Comparison of ENCODE assay signal across 14 mouse cellular contexts in genomic region chr4:41478751-41479455, GRCm38 (mm10). TPM values are rescaled to one million over a fixed set of nuclear protein-coding genes. Genes with fewer than 3 reads are reported as not detected.
A peak's percentile ranks its signal among the peaks of the same experiment; 100 is the strongest.
DNase-seq lines count a peak whose midpoint lies in the region; ATAC-seq and TF ChIP-seq lines count a peak whose summit lies in the region.
"Had no signal": no experiment of that assay in that cellular context is flagged by ENCODE, and none has a peak within 500 bp of the region (broad histone marks: within the 10 kb centered on the region; RNA-seq: fewer than 3 reads in every experiment).

No protein-coding gene starts in this region.

- no peaks in the 10 kb centered on the region for H3K9me3 ChIP-seq in kidney, postnatal 0 days (replicated peaks; ENCODE audit: low read length)
- no peaks in the 10 kb centered on the region for H3K9me3 ChIP-seq in kidney, embryonic 16.5 days (ENCODE audit: low read length)
- H3K9me3 ChIP-seq in midbrain, postnatal 0 days (ENCODE audit: low read length), result no peaks in the 10 kb centered on the region
- no peaks in the 10 kb centered on the region for H3K9me3 ChIP-seq in midbrain, embryonic 15.5 days
- H3K9me3 ChIP-seq in embryonic facial prominence, embryonic 13.5 days, result no peaks in the 10 kb centered on the region
- H3K9me3 ChIP-seq: heart, embryonic 12.5 days; hindbrain, embryonic 13.5 days; kidney, embryonic 15.5 days; limb, embryonic 15.5 days had no signal

- H3K4me3 ChIP-seq in kidney, postnatal 0 days (replicated peaks; ENCODE audit: low read depth, low read length), result no peak overlapping the region
- H3K4me3 ChIP-seq in kidney, embryonic 16.5 days (ENCODE audit: low read length), result no peak overlapping the region
- H3K4me3 ChIP-seq in midbrain, postnatal 0 days (ENCODE audit: low read depth, low read length), result no peak overlapping the region
- no peak overlapping the region for H3K4me3 ChIP-seq in midbrain, embryonic 15.5 days
- H3K4me3 ChIP-seq in embryonic facial prominence, embryonic 13.5 days, result no peak overlapping the region
- H3K4me3 ChIP-seq: heart, embryonic 12.5 days; hindbrain, embryonic 13.5 days; kidney, embryonic 15.5 days; limb, embryonic 15.5 days had no signal

- H3K4me1 ChIP-seq in kidney, postnatal 0 days (replicated peaks; ENCODE audit: insufficient read depth, low read length), result peaks cover 8% of the 10 kb centered on the region; the same call in 1 of the 2 replicates
- H3K4me1 ChIP-seq in kidney, embryonic 16.5 days (ENCODE audit: insufficient read depth, low read length), result peaks cover 8% of the 10 kb centered on the region
- H3K4me1 ChIP-seq in midbrain, postnatal 0 days (ENCODE audit: insufficient read depth, low read length), result no peaks in the 10 kb centered on the region
- peaks cover 4% of the 10 kb centered on the region; the same call in 1 of the 2 replicates for H3K4me1 ChIP-seq in midbrain, embryonic 15.5 days
- H3K4me1 ChIP-seq in embryonic facial prominence, embryonic 13.5 days, result peaks cover 31% of the 10 kb centered on the region

- ATAC-seq in kidney, postnatal 0 days (replicated peaks; ENCODE audit: low FRiP score, low read depth), result no peak
- ATAC-seq in kidney, embryonic 16.5 days (ENCODE audit: low FRiP score, low TSS enrichment), result no peak
- no peak for ATAC-seq in midbrain, postnatal 0 days (ENCODE audit: low FRiP score)
- ATAC-seq in midbrain, embryonic 15.5 days (replicated peaks), result no peak
- no peak for ATAC-seq in embryonic facial prominence, embryonic 13.5 days (ENCODE audit: insufficient number of reproducible peaks, insufficient read depth, low FRiP score, low TSS enrichment, low read depth)

- no peaks in the 10 kb centered on the region for H3K27me3 ChIP-seq in kidney, postnatal 0 days (ENCODE audit: insufficient read depth, low read length)
- H3K27me3 ChIP-seq in kidney, embryonic 16.5 days (ENCODE audit: insufficient read depth, low read length), result no peaks in the 10 kb centered on the region
- H3K27me3 ChIP-seq in midbrain, postnatal 0 days (ENCODE audit: insufficient read depth, low read length), result no peaks in the 10 kb centered on the region
- no peaks in the 10 kb centered on the region for H3K27me3 ChIP-seq in midbrain, embryonic 15.5 days (replicated peaks)
- no peaks in the 10 kb centered on the region for H3K27me3 ChIP-seq in embryonic facial prominence, embryonic 13.5 days
- H3K27me3 ChIP-seq: CH12.LX; heart, embryonic 12.5 days; hindbrain, embryonic 13.5 days; kidney, embryonic 15.5 days; limb, embryonic 15.5 days had no signal

- peak; percentile 32; the same call in 1 of the 2 replicates for TF ChIP-seq CTCF in kidney, postnatal 0 days (IDR thresholded peaks at IDR 0.05; ENCODE audit: low read depth)
- peak; percentile 58 for TF ChIP-seq CTCF in midbrain, postnatal 0 days (IDR thresholded peaks at IDR 0.05)

- WGBS in kidney, postnatal 0 days, result 70% methylated on average over 4 of the region's 4 CpGs
- 80% methylated on average over 4 of the region's 4 CpGs for WGBS in kidney, embryonic 16.5 days
- WGBS in midbrain, postnatal 0 days, result 67% methylated on average over 4 of the region's 4 CpGs
- 69% methylated on average over 4 of the region's 4 CpGs for WGBS in midbrain, embryonic 15.5 days
- 52% methylated on average over 4 of the region's 4 CpGs for WGBS in embryonic facial prominence, embryonic 13.5 days

- H3K9ac ChIP-seq in kidney, postnatal 0 days (ENCODE audit: low read depth, low read length), result no peak overlapping the region
- H3K9ac ChIP-seq in kidney, embryonic 16.5 days (replicated peaks; ENCODE audit: low read length), result no peak overlapping the region
- no peak overlapping the region for H3K9ac ChIP-seq in midbrain, postnatal 0 days (replicated peaks; ENCODE audit: low read length, poor library complexity, severe bottlenecking)
- H3K9ac ChIP-seq in midbrain, embryonic 15.5 days, result no peak overlapping the region
- H3K9ac ChIP-seq in embryonic facial prominence, embryonic 13.5 days, result no peak overlapping the region
- H3K9ac ChIP-seq: heart, embryonic 12.5 days; kidney, embryonic 15.5 days; limb, embryonic 15.5 days had no signal

- no peak overlapping the region for H3K27ac ChIP-seq in kidney, postnatal 0 days
- no peak overlapping the region for H3K27ac ChIP-seq in kidney, embryonic 16.5 days (ENCODE audit: low read length)
- H3K27ac ChIP-seq in midbrain, postnatal 0 days (ENCODE audit: low read depth, low read length), result no peak overlapping the region
- no peak overlapping the region for H3K27ac ChIP-seq in midbrain, embryonic 15.5 days
- H3K27ac ChIP-seq in embryonic facial prominence, embryonic 13.5 days, result peak overlapping the region; percentile 33; the same call in 1 of the 2 replicates
- H3K27ac ChIP-seq: hindbrain, embryonic 13.5 days; kidney, embryonic 15.5 days; macrophage had no signal

- no peaks in the 10 kb centered on the region for H3K36me3 ChIP-seq in kidney, postnatal 0 days (ENCODE audit: insufficient read depth, low read length)
- H3K36me3 ChIP-seq in kidney, embryonic 16.5 days (ENCODE audit: insufficient read depth, low read length), result peaks cover 2% of the 10 kb centered on the region; the same call in 1 of the 2 replicates
- peaks cover 17% of the 10 kb centered on the region for H3K36me3 ChIP-seq in midbrain, postnatal 0 days (ENCODE audit: insufficient read depth, low read length)
- H3K36me3 ChIP-seq in midbrain, embryonic 15.5 days (replicated peaks), result no peaks in the 10 kb centered on the region; the same call in 1 of the 2 replicates
- H3K36me3 ChIP-seq in embryonic facial prominence, embryonic 13.5 days, result peaks cover 21% of the 10 kb centered on the region; the same call in 1 of the 2 replicates
- H3K36me3 ChIP-seq: limb, embryonic 15.5 days had no signal

- H3K4me2 ChIP-seq in kidney, postnatal 0 days (ENCODE audit: low read length), result no peak overlapping the region
- H3K4me2 ChIP-seq in kidney, embryonic 16.5 days (replicated peaks; ENCODE audit: low read depth, low read length), result no peak overlapping the region
- no peak overlapping the region for H3K4me2 ChIP-seq in midbrain, postnatal 0 days (ENCODE audit: low read depth, low read length, poor library complexity, severe bottlenecking)
- no peak overlapping the region for H3K4me2 ChIP-seq in midbrain, embryonic 15.5 days
- no peak overlapping the region for H3K4me2 ChIP-seq in embryonic facial prominence, embryonic 13.5 days
- H3K4me2 ChIP-seq: heart, embryonic 12.5 days; hindbrain, embryonic 13.5 days; kidney, embryonic 15.5 days; limb, embryonic 15.5 days had no signal

- no peak for DNase-seq in kidney, postnatal 0 days (ENCODE audit: low spot score)
- peak; percentile 21 for DNase-seq in midbrain, postnatal 0 days (ENCODE audit: low spot score)
- DNase-seq in testis, postnatal 14 days (ENCODE audit: low spot score), result no peak
- no peak for DNase-seq in adrenal gland, postnatal 10 days

RNA-seq across cellular contexts. Expression of gene Nudt2, which starts 14.0 kb away (rescaled TPM):
- polyA plus RNA-seq in kidney, postnatal 0 days (2015; fragmentation: Nextera tagmentation; extraction: Ambion mirVana), result 57.2 and 61.7 TPM in 2 replicates
- polyA plus RNA-seq in kidney, embryonic 16.5 days (2015; fragmentation: Nextera tagmentation; extraction: Ambion mirVana), result 54.4 and 56.0 TPM in 2 replicates
- 28.3 and 41.0 TPM in 2 replicates for total RNA-seq in midbrain, postnatal 0 days (2014; rRNA removed)
- polyA plus RNA-seq in midbrain, postnatal 0 days (2015; fragmentation: Nextera tagmentation; extraction: Ambion mirVana), result 70.7 and 79.9 TPM in 2 replicates
- polyA plus RNA-seq in midbrain, embryonic 15.5 days (2015; fragmentation: Nextera tagmentation; extraction: Ambion mirVana), result 65.1 and 66.3 TPM in 2 replicates
- 49.5 and 54.1 TPM in 2 replicates for polyA plus RNA-seq in embryonic facial prominence, embryonic 13.5 days (2015; fragmentation: Nextera tagmentation; extraction: Ambion mirVana)
- total RNA-seq in adrenal gland, postnatal 10 days (2021), result 10 to 100 TPM; 30.2 to 30.9 TPM

RNA-seq across cellular contexts. Expression of gene Kif24, which starts 14.2 kb away (rescaled TPM):
- 2.0 and 2.4 TPM in 2 replicates for polyA plus RNA-seq in kidney, postnatal 0 days (2015; fragmentation: Nextera tagmentation; extraction: Ambion mirVana)
- 5.8 and 6.5 TPM in 2 replicates for polyA plus RNA-seq in kidney, embryonic 16.5 days (2015; fragmentation: Nextera tagmentation; extraction: Ambion mirVana)
- 2.7 and 4.9 TPM in 2 replicates for total RNA-seq in midbrain, postnatal 0 days (2014; rRNA removed)
- 1.4 TPM in 2 replicates for polyA plus RNA-seq in midbrain, postnatal 0 days (2015; fragmentation: Nextera tagmentation; extraction: Ambion mirVana)
- polyA plus RNA-seq in midbrain, embryonic 15.5 days (2015; fragmentation: Nextera tagmentation; extraction: Ambion mirVana), result 3.0 and 3.3 TPM in 2 replicates
- polyA plus RNA-seq in embryonic facial prominence, embryonic 13.5 days (2015; fragmentation: Nextera tagmentation; extraction: Ambion mirVana), result 7.6 and 9.6 TPM in 2 replicates
- 1 to 10 TPM; 2.8 to 4.5 TPM for total RNA-seq in adrenal gland, postnatal 10 days (2021)

RNA-seq across cellular contexts. Expression of gene AI464131, which starts 24.0 kb away (rescaled TPM):
- polyA plus RNA-seq in kidney, postnatal 0 days (2015; fragmentation: Nextera tagmentation; extraction: Ambion mirVana), result 5.3 and 6.1 TPM in 2 replicates
- 9.3 and 9.5 TPM in 2 replicates for polyA plus RNA-seq in kidney, embryonic 16.5 days (2015; fragmentation: Nextera tagmentation; extraction: Ambion mirVana)
- total RNA-seq in midbrain, postnatal 0 days (2014; rRNA removed), result 40.5 and 46.0 TPM in 2 replicates
- 15.7 and 18.1 TPM in 2 replicates for polyA plus RNA-seq in midbrain, postnatal 0 days (2015; fragmentation: Nextera tagmentation; extraction: Ambion mirVana)
- polyA plus RNA-seq in midbrain, embryonic 15.5 days (2015; fragmentation: Nextera tagmentation; extraction: Ambion mirVana), result 6.3 and 8.9 TPM in 2 replicates
- polyA plus RNA-seq in embryonic facial prominence, embryonic 13.5 days (2015; fragmentation: Nextera tagmentation; extraction: Ambion mirVana), result 8.3 and 12.2 TPM in 2 replicates
- 10 to 100 TPM; 13.3 to 17.4 TPM for total RNA-seq in adrenal gland, postnatal 10 days (2021)
- total RNA-seq: monocyte, adult 5-6 weeks had no signal

RNA-seq across cellular contexts. Expression of gene 1110017D15Rik, which starts 38.2 kb away (rescaled TPM):
- 0.43 and 0.68 TPM in 2 replicates for polyA plus RNA-seq in kidney, postnatal 0 days (2015; fragmentation: Nextera tagmentation; extraction: Ambion mirVana)
- 0.37 and 0.57 TPM in 2 replicates for polyA plus RNA-seq in kidney, embryonic 16.5 days (2015; fragmentation: Nextera tagmentation; extraction: Ambion mirVana)
- total RNA-seq in midbrain, postnatal 0 days (2014; rRNA removed), result 10.9 and 11.8 TPM in 2 replicates
- 18.1 and 20.7 TPM in 2 replicates for polyA plus RNA-seq in midbrain, postnatal 0 days (2015; fragmentation: Nextera tagmentation; extraction: Ambion mirVana)
- polyA plus RNA-seq in midbrain, embryonic 15.5 days (2015; fragmentation: Nextera tagmentation; extraction: Ambion mirVana), result 13.8 and 15.5 TPM in 2 replicates
- 3.2 and 5.7 TPM in 2 replicates for polyA plus RNA-seq in embryonic facial prominence, embryonic 13.5 days (2015; fragmentation: Nextera tagmentation; extraction: Ambion mirVana)
- total RNA-seq in adrenal gland, postnatal 10 days (2021), result under 1 TPM in 1 of 2 experiments, not detected in 1; 0.45 TPM
- total RNA-seq: CH12.LX had no signal
- polyA plus RNA-seq: heart, embryonic 12.5 days; kidney, embryonic 15.5 days had no signal
